Comparison of ENCODE assay signal across 14 mouse cellular contexts in the genomic region with DNA sequence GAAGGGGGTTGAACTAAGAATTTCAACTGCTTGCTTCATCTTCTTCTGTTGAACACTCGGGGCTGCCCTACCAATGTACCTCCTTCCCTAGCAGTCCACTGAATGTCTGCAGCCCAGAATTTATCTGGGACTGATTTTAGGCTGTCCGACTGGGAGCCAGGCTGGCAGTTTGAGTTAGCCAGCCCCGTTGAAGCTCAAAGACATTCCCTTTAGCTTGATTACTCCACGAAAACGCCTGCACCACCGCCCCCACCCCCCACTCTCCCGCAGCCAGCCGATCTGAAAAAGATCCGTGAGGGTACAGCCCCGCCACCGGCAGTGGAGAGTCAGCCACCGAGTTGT. TPM values are rescaled to one million over a fixed set of nuclear protein-coding genes. Genes with fewer than 3 reads are reported as not detected.
DNase-seq lines count a peak whose midpoint lies in the region; ATAC-seq lines count a peak whose summit lies in the region.
"Had no signal": no experiment of that assay in that cellular context is flagged by ENCODE, and none has a peak within 500 bp of the region (broad histone marks: within the 10 kb centered on the region; RNA-seq: fewer than 3 reads in every experiment).

No protein-coding gene starts in this region.

- peak; percentile 64 for DNase-seq in intestine, embryonic 14.5 days (ENCODE audit: low spot score)
- DNase-seq in Muller cell, postnatal 12 days (ENCODE audit: inconsistent ontology term) = peak; percentile 63
- DNase-seq in heart, postnatal 4 days = peak; percentile 35
- DNase-seq in left cerebral cortex, postnatal 14 days (ENCODE audit: low spot score in 2 of 2) = no peak
- DNase-seq: cerebellum, adult 18-20 months; kidney, adult 11 months had no signal

- WGBS in intestine, embryonic 14.5 days = 4% methylated on average over 12 of the region's 12 CpGs
- WGBS in intestine, embryonic 16.5 days = 3% methylated on average over 12 of the region's 12 CpGs
- 2% methylated on average over 12 of the region's 12 CpGs for whole genome bisulfite sequencing in kidney, embryonic 14.5 days

- intact Hi-C loops in left cerebral cortex, postnatal 14 days (cut with DNase I) = loop anchor here (5.0 kb wide), 2 partner anchors 34 to 601 kb away; no protein-coding TSS in a partner anchor

- H3K4me3 ChIP-seq in intestine, embryonic 14.5 days (ENCODE audit: low read depth, low read length) = no peak overlapping the region
- no peak overlapping the region for H3K4me3 ChIP-seq in intestine, embryonic 16.5 days (ENCODE audit: low read length)
- H3K4me3 ChIP-seq in brown adipose tissue, adult 24 weeks (ENCODE audit: insufficient read depth, low read depth, low read length) = peak overlapping the region; percentile 44
- no peak overlapping the region for H3K4me3 ChIP-seq in kidney, embryonic 14.5 days (ENCODE audit: low read length)
- H3K4me3 ChIP-seq: erythroblast, embryonic 14.5 days had no signal

- H3K4me1 ChIP-seq in intestine, embryonic 14.5 days (replicated peaks; ENCODE audit: control insufficient read depth, insufficient read depth, low read length) = peaks cover 6% of the 10 kb centered on the region; the same call in 1 of the 2 replicates
- peaks cover 4% of the 10 kb centered on the region for H3K4me1 ChIP-seq in intestine, embryonic 16.5 days (ENCODE audit: control insufficient read depth, insufficient read depth, low read length)
- 0 out of 2 replicates have a peak, but pooled peaks cover 3% of the 10 kb centered on the region for H3K4me1 ChIP-seq in brown adipose tissue, adult 24 weeks (ENCODE audit: control insufficient read depth, insufficient read depth, insufficient read length, low read length)
- H3K4me1 ChIP-seq in kidney, embryonic 14.5 days (ENCODE audit: control insufficient read depth, insufficient read depth, low read length) = no peaks in the 10 kb centered on the region

- no peaks in the 10 kb centered on the region for H3K9me3 ChIP-seq in intestine, embryonic 14.5 days (ENCODE audit: control insufficient read depth, low read length)
- no peaks in the 10 kb centered on the region for H3K9me3 ChIP-seq in intestine, embryonic 16.5 days (ENCODE audit: control insufficient read depth, low read length)
- no peaks in the 10 kb centered on the region for H3K9me3 ChIP-seq in kidney, embryonic 14.5 days (ENCODE audit: control insufficient read depth, low read length)

- H3K36me3 ChIP-seq in intestine, embryonic 14.5 days (ENCODE audit: control insufficient read depth, insufficient read depth, low read length) = no peaks in the 10 kb centered on the region
- H3K36me3 ChIP-seq in intestine, embryonic 16.5 days (ENCODE audit: control insufficient read depth, insufficient read depth, low read length) = no peaks in the 10 kb centered on the region
- H3K36me3 ChIP-seq in kidney, embryonic 14.5 days (ENCODE audit: control insufficient read depth, insufficient read depth, low read length) = no peaks in the 10 kb centered on the region

- peaks cover 99% of the 10 kb centered on the region for H3K27me3 ChIP-seq in intestine, embryonic 14.5 days (replicated peaks; ENCODE audit: control insufficient read depth, insufficient read depth, low read length)
- peaks cover 85% of the 10 kb centered on the region for H3K27me3 ChIP-seq in intestine, embryonic 16.5 days (replicated peaks; ENCODE audit: control insufficient read depth, insufficient read depth, low read length)
- peaks cover 96% of the 10 kb centered on the region for H3K27me3 ChIP-seq in kidney, embryonic 14.5 days (ENCODE audit: control insufficient read depth, insufficient read depth, low read length)

- H3K4me2 ChIP-seq in intestine, embryonic 14.5 days (ENCODE audit: low read length) = no peak overlapping the region
- H3K4me2 ChIP-seq in intestine, embryonic 16.5 days (ENCODE audit: low read depth, low read length) = no peak overlapping the region
- no peak overlapping the region for H3K4me2 ChIP-seq in kidney, embryonic 14.5 days (replicated peaks; ENCODE audit: low read depth, low read length)

- H3K27ac ChIP-seq in intestine, embryonic 14.5 days (ENCODE audit: low read depth) = no peak overlapping the region
- H3K27ac ChIP-seq in intestine, embryonic 16.5 days (ENCODE audit: low read length) = no peak overlapping the region
- peak overlapping the region; percentile 61; the same call in 1 of the 2 replicates for H3K27ac ChIP-seq in brown adipose tissue, adult 24 weeks (replicated peaks; ENCODE audit: low read depth, low read length)
- no peak overlapping the region for H3K27ac ChIP-seq in kidney, embryonic 14.5 days (ENCODE audit: low read depth, low read length)

- no peak for ATAC-seq in intestine, embryonic 14.5 days (replicated peaks; ENCODE audit: low FRiP score, low TSS enrichment, low read depth)
- no peak for ATAC-seq in intestine, embryonic 16.5 days
- ATAC-seq in kidney, embryonic 14.5 days (ENCODE audit: low FRiP score, low TSS enrichment) = no peak

- no peak overlapping the region for H3K9ac ChIP-seq in intestine, embryonic 14.5 days (ENCODE audit: low read length)
- H3K9ac ChIP-seq in intestine, embryonic 16.5 days (ENCODE audit: low read depth, low read length) = no peak overlapping the region
- H3K9ac ChIP-seq in kidney, embryonic 14.5 days (ENCODE audit: low read depth, low read length) = no peak overlapping the region

RNA-seq across cellular contexts. Expression of gene Tbx5, which starts 3.4 kb away (rescaled TPM):
- polyA plus RNA-seq in intestine, embryonic 14.5 days (2014; fragmentation: Nextera tagmentation; extraction: Ambion mirVana) = not detected in 2 replicates
- not detected in 2 replicates for polyA plus RNA-seq in intestine, embryonic 16.5 days (2015; fragmentation: Nextera tagmentation; extraction: Ambion mirVana)
- polyA plus RNA-seq in brown adipose tissue, adult 24 weeks (2012; ENCODE audit: insufficient read depth, insufficient read length, missing spikeins) = 1.5 and 2.7 TPM in 2 replicates
- total RNA-seq in heart, postnatal 4 days (2021) = 10 to 100 TPM; 36.3 to 36.6 TPM
- not detected for total RNA-seq in left cerebral cortex, postnatal 14 days (2021)
- polyA plus RNA-seq in kidney, embryonic 14.5 days (2014; fragmentation: Nextera tagmentation; extraction: Ambion mirVana) = not detected in 2 replicates
- total RNA-seq: layer of hippocampus, adult 8-10 months; left cerebral cortex, postnatal 10 days; megakaryocyte progenitor cell, adult 5-6 weeks had no signal
- polyA plus RNA-seq: erythroblast, embryonic 14.5 days; frontal cortex, adult 2 months had no signal

Comparison
In these comparisons a context has a peak if more than half of its experiments do, and no peak if none do; other contexts are left out.
1. DNase-seq: peak in intestine, embryonic 14.5 days (single experiment), Muller cell, postnatal 12 days (single experiment) and heart, postnatal 4 days (single experiment); none in left cerebral cortex, postnatal 14 days (0 of 2).